Mouse (Mus musculus) T-helper 2 cell (primary cell): ENCODE measurements around the gene Fam102a.

ENCODE experiments used
- in situ Hi-C: fragments of 300-600 bp; cut with MboI, MseI; formaldehyde crosslinking; loops from one replicate; pipeline ENCODE4 v1.15.1; 2025; ENCODE audit warnings: high pct_unique_total_duplicates

The Fam102a gene

GRCm38 (mm10) chr2:32607262-32607947 is 72.3 kb downstream of the Fam102a start:
- in situ Hi-C loops = loop anchor here (10.0 kb wide), 1 partner anchor 87 kb away; no protein-coding TSS in a partner anchor

GRCm38 (mm10) chr2:32608141-32608777 is 73.1 kb downstream of the Fam102a start:
- in situ Hi-C loops = loop anchor here (10.0 kb wide), 1 partner anchor 87 kb away; no protein-coding TSS in a partner anchor

GRCm38 (mm10) chr2:32608778-32609435 is 73.8 kb downstream of the Fam102a start:
- in situ Hi-C loops = loop anchor here (10.0 kb wide), 1 partner anchor 86 kb away; no protein-coding TSS in a partner anchor

GRCm38 (mm10) chr2:32610610-32611229 is 75.6 kb downstream of the Fam102a start:
- in situ Hi-C loops = no loop called here

GRCm38 (mm10) chr2:32612274-32612673 is 77.1 kb downstream of the Fam102a start:
- in situ Hi-C loops = no loop called here

- in situ Hi-C loops = no loop called here
Observed at GRCm38 (mm10) chr2:32617109-32617508, 82.0 kb downstream of the Fam102a start.

GRCm38 (mm10) chr2:32617601-32618000 is 82.5 kb downstream of the Fam102a start:
- in situ Hi-C loops = no loop called here

GRCm38 (mm10) chr2:32618051-32618450 is 82.9 kb downstream of the Fam102a start:
- in situ Hi-C loops = no loop called here
